Mouse (Mus musculus) adrenal gland, adult (tissue): ENCODE results near the gene Gm21094.
"Not testable (repeated sequence)": the region's sequence is repeated elsewhere in the genome, so short reads cannot be mapped to it uniquely, and the experiment has no call there.

ENCODE experiments used
- DNase-seq, 2 experiments: peaks; one replicate each; pipeline ENCODE4 v3.0.0; 2022 to 2023; ENCODE audit warnings: low spot score in 1 of 2; ENCODE audit not compliant: inconsistent age in 2 of 2

The Gm21094 gene

GRCm38 (mm10) chrY:32620343-32620742, at the start of gene Gm21094:
Gene Gm21094 (minus strand): TSS chrY:32620443.
- DNase-seq: not testable (repeated sequence)
